Mouse (Mus musculus): ENCODE data around the gene Fbxo48.

Gene Fbxo48

GRCm38 (mm10) chr11:16972027-16972426, 20.9 kb downstream of the Fbxo48 start:
- no peak for DNase-seq (ENCODE audit: inconsistent ontology term)

GRCm38 (mm10) chr11:16973086-16973485, 21.9 kb downstream of the Fbxo48 start:
- DNase-seq (ENCODE audit: inconsistent ontology term) = no peak

GRCm38 (mm10) chr11:16976937-16977336, 25.8 kb downstream of the Fbxo48 start:
- DNase-seq (ENCODE audit: inconsistent ontology term) = no peak

GRCm38 (mm10) chr11:16977611-16978010, 26.4 kb downstream of the Fbxo48 start:
- DNase-seq (ENCODE audit: inconsistent ontology term) = no peak

- DNase-seq (ENCODE audit: inconsistent ontology term) = no peak
These were observed 27.1 kb downstream of the Fbxo48 start for GRCm38 (mm10) chr11:16978161-16978707.

GRCm38 (mm10) chr11:16986550-16987187, 35.5 kb downstream of the Fbxo48 start:
- no peak for DNase-seq (ENCODE audit: inconsistent ontology term)

GRCm38 (mm10) chr11:16987745-16988328, 36.7 kb downstream of the Fbxo48 start:
- DNase-seq (ENCODE audit: inconsistent ontology term) = no peak

GRCm38 (mm10) chr11:16989885-16990284, 38.7 kb downstream of the Fbxo48 start:
- no peak for DNase-seq (ENCODE audit: inconsistent ontology term)

GRCm38 (mm10) chr11:16992880-16993279, 41.7 kb downstream of the Fbxo48 start:
- no peak for DNase-seq (ENCODE audit: inconsistent ontology term)

GRCm38 (mm10) chr11:16996818-16997217, 45.6 kb downstream of the Fbxo48 start:
- no peak for DNase-seq (ENCODE audit: inconsistent ontology term)

GRCm38 (mm10) chr11:16997465-16997864, 46.3 kb downstream of the Fbxo48 start:
- DNase-seq (ENCODE audit: inconsistent ontology term) = no peak

- DNase-seq (ENCODE audit: inconsistent ontology term) = no peak
These were observed 48.2 kb downstream of the Fbxo48 start for GRCm38 (mm10) chr11:16999387-16999786.

GRCm38 (mm10) chr11:16999933-17000332, 48.8 kb downstream of the Fbxo48 start:
- no peak for DNase-seq (ENCODE audit: inconsistent ontology term)

- peak; percentile 32 for DNase-seq (ENCODE audit: inconsistent ontology term)
These were observed 49.5 kb downstream of the Fbxo48 start for GRCm38 (mm10) chr11:17000353-17001334.

GRCm38 (mm10) chr11:17002739-17003373, 51.7 kb downstream of the Fbxo48 start:
- no peak for DNase-seq (ENCODE audit: inconsistent ontology term)

- no peak for DNase-seq (ENCODE audit: inconsistent ontology term)
These were observed 52.6 kb downstream of the Fbxo48 start for GRCm38 (mm10) chr11:17003757-17004156.
